Mouse (Mus musculus): ENCODE data around the gene Sparcl1. TPM values are rescaled to one million over a fixed set of nuclear protein-coding genes. Genes with fewer than 3 reads are reported as not detected.

Sparcl1 gene
- polyA plus RNA-seq, 1 experiment = not detected

GRCm38 (mm10) chr5:104073602-104074001 is 39.9 kb downstream of the Sparcl1 start:
- Histone ChIP-seq H3K4me3 (replicated peaks) (no peak overlapping the region), H3K4me1 (ENCODE audit: control insufficient read depth) (peaks cover 16% of the 10 kb centered on the region), H3K36me3 (ENCODE audit: control insufficient read depth) (no peaks in the 10 kb centered on the region), H3K9me3 (ENCODE audit: control insufficient read depth, low read length) (peaks cover 2% of the 10 kb centered on the region), H3K27me3 (ENCODE audit: control insufficient read depth) (peaks cover 32% of the 10 kb centered on the region)
- TF ChIP-seq GATA1 (IDR thresholded peaks at IDR 0.05; ENCODE audit: low read length) (no peak), TAL1 (IDR thresholded peaks at IDR 0.05; ENCODE audit: low read length) (no peak)

- Histone ChIP-seq H3K27me3 (ENCODE audit: control insufficient read depth) (peaks cover 29% of the 10 kb centered on the region), H3K36me3 (ENCODE audit: control insufficient read depth) (no peaks in the 10 kb centered on the region), H3K4me3 (replicated peaks) (no peak overlapping the region), H3K9me3 (ENCODE audit: control insufficient read depth, low read length) (peaks cover 3% of the 10 kb centered on the region), H3K4me1 (ENCODE audit: control insufficient read depth) (peaks cover 16% of the 10 kb centered on the region)
- TF ChIP-seq TAL1 (IDR thresholded peaks at IDR 0.05; ENCODE audit: low read length) = no peak
- TF ChIP-seq GATA1 (IDR thresholded peaks at IDR 0.05; ENCODE audit: low read length) = no peak
Observed at GRCm38 (mm10) chr5:104072272-104072886, 41.2 kb downstream of the Sparcl1 start.

GRCm38 (mm10) chr5:104071048-104071447 is 42.5 kb downstream of the Sparcl1 start:
- peaks cover 16% of the 10 kb centered on the region for H3K4me1 ChIP-seq (ENCODE audit: control insufficient read depth)
- no peaks in the 10 kb centered on the region for H3K36me3 ChIP-seq (ENCODE audit: control insufficient read depth)
- peaks cover 3% of the 10 kb centered on the region for H3K9me3 ChIP-seq (ENCODE audit: control insufficient read depth, low read length)
- peaks cover 16% of the 10 kb centered on the region for H3K27me3 ChIP-seq (ENCODE audit: control insufficient read depth)
- H3K4me3 ChIP-seq (replicated peaks) = no peak overlapping the region
- TF ChIP-seq GATA1 (IDR thresholded peaks at IDR 0.05; ENCODE audit: low read length) (no peak), TAL1 (IDR thresholded peaks at IDR 0.05; ENCODE audit: low read length) (no peak)

DNA sequence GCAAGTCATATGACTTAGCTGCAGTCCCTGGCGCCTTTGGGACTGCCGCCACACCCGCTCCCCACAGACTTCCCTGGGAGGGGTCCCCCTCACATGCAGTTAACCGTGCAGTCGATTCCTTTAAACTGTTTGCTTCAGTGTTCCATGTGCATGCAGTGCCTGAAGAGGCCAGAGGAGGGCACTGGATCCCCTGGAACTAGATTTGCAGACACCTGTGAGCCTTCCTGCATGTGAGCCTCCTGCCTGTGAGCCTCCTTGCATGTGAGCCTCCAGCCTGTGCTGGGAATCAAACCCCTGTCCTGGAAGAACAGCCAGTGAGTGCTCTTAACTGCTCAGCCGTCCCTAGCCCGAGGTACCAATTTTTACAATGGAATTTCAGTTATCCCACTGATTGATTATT is 44.8 kb downstream of the Sparcl1 start:
- TF ChIP-seq TAL1 (IDR thresholded peaks at IDR 0.05; ENCODE audit: low read length) = no peak
- no peak for TF ChIP-seq GATA1 (IDR thresholded peaks at IDR 0.05; ENCODE audit: low read length)
- H3K27me3 ChIP-seq (ENCODE audit: control insufficient read depth) = no peaks in the 10 kb centered on the region
- peaks cover 16% of the 10 kb centered on the region for H3K36me3 ChIP-seq (ENCODE audit: control insufficient read depth)
- H3K9me3 ChIP-seq (ENCODE audit: control insufficient read depth, low read length) = peaks cover 6% of the 10 kb centered on the region
- peaks cover 17% of the 10 kb centered on the region for H3K4me1 ChIP-seq (ENCODE audit: control insufficient read depth)
- H3K4me3 ChIP-seq (replicated peaks) = no peak overlapping the region

DNA sequence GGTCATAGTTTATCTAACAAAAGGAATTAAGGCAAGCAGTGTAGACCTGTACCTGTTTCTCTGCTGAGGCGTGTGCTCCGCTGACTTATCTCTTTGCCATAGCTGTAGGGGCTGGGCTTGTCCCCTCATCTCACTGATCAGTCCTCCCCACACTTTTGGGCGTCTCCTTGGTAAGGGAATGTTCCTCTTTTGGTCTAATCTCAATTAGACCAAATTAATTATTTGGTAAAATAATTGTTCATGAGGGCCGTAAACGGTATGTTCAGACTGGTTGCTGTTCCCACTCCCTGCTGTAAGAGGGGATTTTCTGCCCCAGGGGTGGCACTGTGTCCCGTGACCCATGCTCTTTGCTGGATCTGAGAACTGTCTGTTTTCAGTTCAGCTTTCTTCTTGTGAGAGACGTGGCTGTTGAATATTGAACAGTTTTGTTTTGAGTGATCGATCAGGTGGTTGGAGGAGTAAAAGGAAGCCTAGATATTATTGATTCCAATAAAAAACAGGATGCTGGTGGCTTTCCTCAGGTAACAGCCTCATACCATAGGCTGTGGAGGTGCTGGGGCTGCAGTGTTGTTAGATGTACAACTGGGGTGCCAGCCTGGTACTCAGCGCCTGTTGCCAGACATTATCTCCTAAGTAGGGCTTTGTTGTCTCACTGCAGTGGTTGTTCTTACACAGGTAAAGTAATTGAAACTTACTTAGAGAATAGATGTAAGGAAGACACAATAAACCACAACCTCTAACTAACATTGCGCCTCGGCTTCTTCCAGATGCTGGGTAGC is 50.6 kb downstream of the Sparcl1 start:
- H3K9me3 ChIP-seq (ENCODE audit: control insufficient read depth, low read length) = peaks cover 5% of the 10 kb centered on the region
- peak overlapping the region; percentile 50 for H3K4me3 ChIP-seq (replicated peaks)
- H3K27me3 ChIP-seq (ENCODE audit: control insufficient read depth) = no peaks in the 10 kb centered on the region
- TF ChIP-seq GATA1 (IDR thresholded peaks at IDR 0.05; ENCODE audit: low read length) (peak; percentile 77), TAL1 (IDR thresholded peaks at IDR 0.05; ENCODE audit: low read length) (peak; percentile 20; the same call in 1 of the 3 replicates)
- H3K36me3 ChIP-seq (ENCODE audit: control insufficient read depth) = peaks cover 74% of the 10 kb centered on the region
- peaks cover 57% of the 10 kb centered on the region for H3K4me1 ChIP-seq (ENCODE audit: control insufficient read depth)

DNA sequence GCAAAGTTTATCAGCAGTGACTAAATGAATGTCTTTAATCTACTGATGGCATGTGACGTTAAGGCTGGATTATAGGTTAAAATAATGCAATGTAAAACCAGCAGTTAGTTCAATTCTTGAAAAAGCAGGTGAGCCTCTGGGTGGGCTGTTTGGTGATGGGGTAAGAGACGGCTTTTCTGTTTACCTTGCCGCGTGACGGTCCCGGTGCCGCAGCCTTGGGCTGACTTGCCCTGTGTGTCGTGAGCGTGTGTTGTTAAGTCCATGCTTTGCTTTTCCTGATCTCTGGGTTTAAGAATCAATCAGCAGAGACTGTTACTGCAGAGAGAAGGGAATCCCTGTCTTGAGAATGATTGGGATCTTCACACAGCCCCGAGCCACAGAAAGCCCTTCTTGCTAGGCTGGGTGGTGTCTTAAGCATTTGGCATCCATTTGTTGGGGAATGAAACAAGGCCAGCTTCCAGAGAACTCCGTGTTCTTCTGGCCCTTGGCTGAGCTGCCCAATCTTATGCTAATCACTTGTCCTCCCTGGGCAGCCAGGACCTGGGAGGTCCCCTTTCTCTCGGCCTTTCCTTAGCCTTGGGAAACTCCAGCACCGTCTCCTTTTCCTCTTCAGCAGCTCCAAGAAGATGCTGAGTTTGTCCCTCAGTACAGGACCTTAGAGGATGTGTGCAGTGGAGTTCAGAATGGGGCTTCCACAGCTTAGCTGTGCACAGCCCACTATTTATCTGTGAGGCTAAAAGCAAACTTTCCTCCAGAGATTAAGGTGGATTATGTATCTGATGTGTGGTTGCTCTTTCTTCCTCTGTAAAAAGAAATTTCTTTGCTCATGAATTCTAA is 51.4 kb downstream of the Sparcl1 start:
- no peaks in the 10 kb centered on the region for H3K27me3 ChIP-seq (ENCODE audit: control insufficient read depth)
- peak overlapping the region; percentile 50 for H3K4me3 ChIP-seq (replicated peaks)
- peaks cover 65% of the 10 kb centered on the region for H3K4me1 ChIP-seq (ENCODE audit: control insufficient read depth)
- peaks cover 82% of the 10 kb centered on the region for H3K36me3 ChIP-seq (ENCODE audit: control insufficient read depth)
- peaks cover 5% of the 10 kb centered on the region for H3K9me3 ChIP-seq (ENCODE audit: control insufficient read depth, low read length)
- TF ChIP-seq TAL1 (IDR thresholded peaks at IDR 0.05; ENCODE audit: low read length) = no peak

- Histone ChIP-seq H3K9me3 (ENCODE audit: control insufficient read depth, low read length) (peaks cover 5% of the 10 kb centered on the region), H3K4me3 (replicated peaks) (no peak overlapping the region), H3K4me1 (ENCODE audit: control insufficient read depth) (peaks cover 81% of the 10 kb centered on the region), H3K36me3 (ENCODE audit: control insufficient read depth) (peaks cover 98% of the 10 kb centered on the region), H3K27me3 (ENCODE audit: control insufficient read depth) (no peaks in the 10 kb centered on the region)
- TF ChIP-seq TAL1 (IDR thresholded peaks at IDR 0.05; ENCODE audit: low read length) (no peak), GATA1 (IDR thresholded peaks at IDR 0.05; ENCODE audit: low read length) (no peak)
Observed at GRCm38 (mm10) chr5:104060429-104060828, 53.1 kb downstream of the Sparcl1 start.

- Histone ChIP-seq H3K27me3 (ENCODE audit: control insufficient read depth) (no peaks in the 10 kb centered on the region), H3K4me1 (ENCODE audit: control insufficient read depth) (peaks cover 89% of the 10 kb centered on the region), H3K36me3 (ENCODE audit: control insufficient read depth) (peaks cover 97% of the 10 kb centered on the region), H3K9me3 (ENCODE audit: control insufficient read depth, low read length) (peaks cover 2% of the 10 kb centered on the region), H3K4me3 (replicated peaks) (no peak overlapping the region)
- TF ChIP-seq GATA1 (IDR thresholded peaks at IDR 0.05; ENCODE audit: low read length) = no peak
- no peak for TF ChIP-seq TAL1 (IDR thresholded peaks at IDR 0.05; ENCODE audit: low read length)
Observed at GRCm38 (mm10) chr5:104059628-104060027, 53.9 kb downstream of the Sparcl1 start.

- TF ChIP-seq GATA1 (IDR thresholded peaks at IDR 0.05; ENCODE audit: low read length) (no peak), TAL1 (IDR thresholded peaks at IDR 0.05; ENCODE audit: low read length) (no peak)
- peaks cover 2% of the 10 kb centered on the region for H3K9me3 ChIP-seq (ENCODE audit: control insufficient read depth, low read length)
- peaks cover 96% of the 10 kb centered on the region for H3K36me3 ChIP-seq (ENCODE audit: control insufficient read depth)
- H3K4me1 ChIP-seq (ENCODE audit: control insufficient read depth) = peaks cover 93% of the 10 kb centered on the region
- no peak overlapping the region for H3K4me3 ChIP-seq (replicated peaks)
- no peaks in the 10 kb centered on the region for H3K27me3 ChIP-seq (ENCODE audit: control insufficient read depth)
Observed at GRCm38 (mm10) chr5:104058021-104058420, 55.5 kb downstream of the Sparcl1 start.

All from erythroblast, embryonic 14.5 days (primary cell).